Mouse (Mus musculus) megakaryocyte-erythroid progenitor cell, adult 5-6 weeks (primary cell): Measurements from ENCODE around the gene Cnppd1. TPM values are rescaled to one million over a fixed set of nuclear protein-coding genes. Genes with fewer than 3 reads are reported as not detected.

ENCODE experiments used
- ATAC-seq: replicated peaks from 2 replicates; pipeline ENCODE4 v1.8.0; 2016; ENCODE audit warnings: mild to moderate bottlenecking, inconsistent platforms; ENCODE audit not compliant: severe bottlenecking, poor library complexity, low FRiP score, low TSS enrichment
- total RNA-seq, 2 experiments: library from RNA; stranded (forward) in 1 of 2; stranded (reverse) in 1 of 2; fragments of 200-1000, 215-1000 nt in 1 of 2; fragments of >200 nt in 1 of 2; fragmentation: Nextera tagmentation in 1 of 2; gene quantifications; 2 replicates each; pipeline ENCODE4 v1.2.3; 2014 to 2017

Gene Cnppd1
- total RNA-seq (2014; fragmentation: Nextera tagmentation) = 56.9 and 83.8 TPM in 2 replicates
- total RNA-seq (2017) = 51.8 and 81.7 TPM in 2 replicates

DNA sequence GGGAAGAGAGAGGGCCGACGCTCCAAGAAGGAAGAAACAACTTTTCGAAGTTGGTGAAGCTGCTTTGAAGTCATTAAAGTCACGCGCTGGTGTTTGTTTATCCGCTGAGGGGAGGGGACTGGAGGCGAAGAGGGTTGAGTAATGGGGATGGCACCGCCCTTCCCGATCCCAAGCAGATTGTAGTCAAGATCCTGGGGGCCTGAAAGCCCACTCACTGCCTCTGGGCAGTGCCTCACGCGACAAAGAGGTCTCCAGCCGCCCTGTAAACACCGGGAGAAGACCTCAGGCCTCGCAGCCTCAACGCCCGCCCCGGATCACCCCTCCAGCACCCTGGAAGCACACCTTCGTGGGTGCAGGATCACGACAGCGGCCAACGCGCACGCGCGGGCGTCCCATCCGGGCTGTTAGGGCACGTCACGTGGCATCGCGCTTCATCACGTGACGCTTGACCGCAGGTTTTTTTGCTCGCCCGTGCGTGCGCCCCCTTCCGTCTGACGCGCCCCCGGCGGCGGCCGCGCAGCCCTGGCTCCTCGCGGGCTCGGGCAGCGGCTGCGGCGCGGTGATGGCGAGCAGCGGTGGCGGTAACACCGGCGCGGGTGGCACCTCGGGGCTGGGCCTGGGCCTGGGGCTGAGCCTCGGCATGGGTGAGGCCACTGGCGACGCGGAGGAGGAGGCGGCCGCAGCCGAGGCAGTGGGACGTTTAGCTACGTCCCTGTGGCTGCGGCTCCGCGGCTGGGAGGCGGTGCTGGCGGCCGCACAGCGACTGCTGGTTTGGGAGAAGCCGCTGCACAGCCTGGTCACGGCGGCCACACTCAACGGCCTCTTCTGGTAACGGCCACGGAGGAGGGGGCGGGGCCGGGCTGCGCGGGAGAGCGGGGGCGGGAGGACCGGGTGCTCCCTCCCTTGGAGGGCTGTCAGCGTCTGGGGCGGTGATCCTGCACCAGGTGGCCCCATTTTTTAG lies at the start of gene Cnppd1, which contains the start of gene Retreg2:
Cnppd1 (minus strand) TSS at position 411 of the 961 bp plus-strand sequence.
Retreg2 (plus strand) TSS at position 478 of the 961 bp plus-strand sequence.
- peak; percentile 62 for ATAC-seq

DNA sequence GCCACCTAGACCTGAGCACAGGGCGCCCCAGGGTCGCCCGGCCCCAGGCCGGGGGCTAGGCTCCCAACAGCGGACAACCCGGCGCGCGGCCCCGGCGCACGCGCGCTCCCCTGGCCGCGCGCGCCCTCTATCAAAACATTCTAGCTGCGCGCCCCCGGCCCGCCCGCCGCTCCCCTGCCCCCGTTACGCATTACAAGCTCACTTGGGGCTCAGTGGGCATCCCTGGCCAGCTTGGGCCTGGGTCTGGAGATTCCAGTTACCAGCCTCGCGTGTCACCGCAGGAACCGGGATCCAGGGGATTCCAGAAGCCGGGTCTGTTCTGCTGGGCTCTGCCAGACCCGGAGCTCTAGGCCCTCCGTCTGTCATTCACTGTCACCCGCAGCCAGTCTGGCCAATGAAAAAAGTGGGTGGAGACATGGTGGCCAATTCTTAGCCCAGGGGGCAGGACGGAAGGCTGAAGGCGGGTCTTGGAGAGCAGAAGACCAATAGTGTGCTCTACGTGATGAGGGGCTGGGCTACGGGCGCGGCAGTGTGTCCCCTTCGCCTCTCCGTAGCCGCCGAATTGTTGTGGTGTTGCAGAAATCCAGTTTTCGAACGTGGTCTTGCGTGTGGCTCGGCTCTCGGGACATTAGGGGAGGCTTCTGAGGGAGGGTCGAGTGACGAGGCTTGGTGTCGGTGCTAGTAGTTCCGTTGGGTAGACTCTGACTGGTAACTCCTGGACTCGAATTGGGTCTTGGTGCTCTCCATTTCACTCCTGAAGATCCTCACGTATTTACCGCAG lies 49.3 kb upstream of the Cnppd1 start, which contains the start of the genes Ankzf1 and Atg9a:
Ankzf1 (plus strand) TSS at position 530 of the 781 bp plus-strand sequence.
Atg9a (minus strand) TSS at position 575 of the 781 bp plus-strand sequence.
- ATAC-seq = peak; percentile 98

DNA sequence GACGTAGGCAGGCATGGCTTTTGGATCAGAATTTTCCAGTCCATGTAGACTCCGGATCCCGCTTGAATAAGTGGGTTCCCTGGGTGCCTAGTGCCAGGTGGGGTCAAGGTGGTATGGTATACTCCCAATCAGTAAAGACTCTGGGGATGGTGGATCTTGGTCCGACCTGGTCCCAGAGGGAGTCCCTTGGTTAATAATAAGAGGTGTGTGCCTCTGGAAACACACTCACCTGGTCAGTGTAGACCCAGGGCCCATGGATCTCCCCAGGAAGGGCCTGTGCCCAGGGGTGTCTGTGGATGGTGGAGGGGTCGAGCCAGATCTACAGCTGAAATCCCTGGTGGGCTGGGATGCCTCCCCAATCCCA lies 48.7 kb upstream of the Cnppd1 start:
- ATAC-seq = no peak

DNA sequence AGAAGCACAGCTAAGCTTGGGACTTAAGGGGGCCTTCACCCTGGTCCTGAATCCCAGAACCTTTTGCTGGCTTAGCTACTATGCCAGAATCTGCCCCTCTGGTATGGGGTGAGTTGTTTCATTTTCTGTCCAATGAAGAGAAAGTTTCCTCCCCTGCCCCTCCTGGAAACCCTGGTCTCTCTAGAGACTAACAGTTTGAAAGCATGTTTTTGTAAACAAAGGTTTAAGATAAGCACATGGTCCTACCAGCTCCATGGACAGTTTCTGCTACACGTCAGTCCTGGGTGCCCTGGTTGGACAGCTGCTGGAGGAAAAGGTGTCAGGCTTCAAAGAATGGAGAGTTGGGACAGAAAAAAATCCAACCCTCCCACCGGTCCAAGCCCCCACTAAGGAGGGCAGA lies 48.1 kb upstream of the Cnppd1 start:
- ATAC-seq = peak; percentile 58

DNA sequence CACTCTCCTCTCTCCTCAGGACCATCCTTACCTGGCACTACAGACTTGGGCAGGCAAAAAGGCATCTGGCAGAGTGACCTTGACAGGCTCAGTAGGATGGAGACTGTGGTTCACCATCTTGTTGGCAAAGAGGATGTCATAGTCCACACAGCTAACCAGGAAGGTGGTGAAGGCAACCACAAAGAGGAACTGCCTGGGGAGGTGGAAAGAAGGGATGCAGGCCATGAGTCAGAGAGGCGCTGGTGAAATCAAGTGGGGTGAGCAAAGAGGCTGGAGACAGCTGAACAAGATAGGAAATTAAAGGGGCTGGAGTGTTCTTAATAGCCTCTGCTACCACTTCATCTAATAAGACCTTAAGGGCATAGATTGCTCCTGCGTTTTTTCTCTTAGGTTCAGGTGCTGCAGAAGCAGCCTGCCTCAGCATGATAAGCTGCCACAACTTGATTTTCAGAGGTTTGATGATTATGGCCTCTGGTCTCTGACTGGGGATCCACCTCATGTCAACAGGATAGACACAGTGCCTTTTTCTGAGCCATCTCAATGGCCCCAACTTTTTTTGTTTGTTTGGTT lies 45.5 kb upstream of the Cnppd1 start:
- ATAC-seq = no peak

DNA sequence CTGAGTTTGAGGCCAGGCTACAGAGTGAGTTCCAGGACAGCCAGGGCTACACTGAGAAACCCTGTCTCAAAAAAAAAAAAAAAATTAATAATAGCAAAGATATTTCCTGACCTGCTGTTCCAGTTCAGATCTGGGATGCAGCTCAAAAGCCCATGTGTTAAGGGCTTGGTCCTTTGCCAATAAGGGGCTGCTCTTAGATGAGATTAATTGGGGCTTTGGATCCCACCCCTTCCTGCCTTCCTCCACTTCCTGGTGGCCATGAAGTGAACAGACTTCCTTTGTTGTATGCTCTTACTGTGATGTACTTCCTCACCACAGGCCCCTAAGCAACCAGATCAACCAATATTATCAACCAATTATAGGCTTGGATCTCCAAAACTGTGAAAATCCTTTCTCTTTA lies 44.6 kb upstream of the Cnppd1 start:
- no peak for ATAC-seq

DNA sequence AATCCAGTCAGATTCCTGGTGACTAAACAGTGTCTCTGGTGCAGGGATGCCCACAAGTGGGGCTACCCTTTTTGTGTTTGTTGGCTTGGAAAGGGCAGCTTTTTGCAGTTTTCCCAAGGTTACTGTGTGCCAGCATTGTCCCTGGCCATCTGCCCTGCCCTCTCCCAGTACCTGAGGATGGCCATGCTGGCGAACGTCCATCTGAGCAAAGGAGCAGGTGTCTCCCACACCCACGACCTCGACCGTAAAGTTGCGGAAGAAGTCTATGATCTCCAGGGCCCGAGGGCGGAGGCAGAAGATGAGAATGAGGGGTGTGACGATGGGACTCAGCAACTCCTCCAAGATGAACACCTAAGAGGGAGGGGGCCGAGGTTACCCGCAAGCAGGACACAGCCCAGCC lies 43.0 kb upstream of the Cnppd1 start:
- ATAC-seq = no peak

DNA sequence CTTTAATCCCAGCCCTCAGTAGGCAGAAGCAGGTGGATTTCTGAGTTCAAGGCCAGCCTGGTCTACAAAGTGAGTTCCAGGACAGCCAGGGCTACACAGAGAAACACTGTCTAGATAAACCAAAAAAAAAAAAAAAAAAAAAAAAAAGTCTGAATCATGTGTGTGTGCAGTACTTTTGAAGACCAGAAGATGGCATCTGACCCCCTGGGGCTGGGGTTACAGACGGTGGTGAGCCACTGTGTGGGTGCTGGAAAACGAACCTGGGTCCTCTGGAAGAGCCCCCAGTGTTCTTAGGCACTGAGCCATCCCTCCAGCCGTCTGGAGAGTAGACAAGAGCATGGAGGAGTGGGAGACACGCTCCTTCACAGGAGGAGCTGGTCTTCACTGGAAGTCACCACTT lies 39.6 kb upstream of the Cnppd1 start:
- ATAC-seq = no peak

DNA sequence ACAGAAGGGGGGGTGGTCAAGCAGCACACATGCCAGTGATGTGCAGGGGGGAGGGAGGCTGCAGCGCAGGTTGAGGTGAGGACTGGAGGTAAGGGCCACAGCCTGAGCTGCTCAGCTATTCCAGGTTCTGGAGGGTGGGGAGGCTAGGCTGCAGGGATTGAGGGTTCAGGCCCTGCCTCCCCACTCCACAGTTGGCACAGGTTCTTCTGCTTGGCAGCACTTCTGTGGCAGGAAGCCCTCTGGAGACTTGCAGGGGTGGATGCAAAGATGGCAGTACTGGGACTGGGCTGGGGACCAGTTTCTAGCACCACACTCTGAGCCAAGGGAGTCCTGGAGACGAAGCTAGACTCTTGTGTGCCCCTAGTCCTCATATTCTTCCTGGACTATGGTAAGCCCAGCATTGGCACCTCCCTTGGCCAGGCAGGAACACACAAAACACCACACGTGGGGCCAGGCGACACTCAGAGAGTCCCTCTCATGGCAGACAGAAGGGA lies 38.9 kb upstream of the Cnppd1 start:
- no peak for ATAC-seq

DNA sequence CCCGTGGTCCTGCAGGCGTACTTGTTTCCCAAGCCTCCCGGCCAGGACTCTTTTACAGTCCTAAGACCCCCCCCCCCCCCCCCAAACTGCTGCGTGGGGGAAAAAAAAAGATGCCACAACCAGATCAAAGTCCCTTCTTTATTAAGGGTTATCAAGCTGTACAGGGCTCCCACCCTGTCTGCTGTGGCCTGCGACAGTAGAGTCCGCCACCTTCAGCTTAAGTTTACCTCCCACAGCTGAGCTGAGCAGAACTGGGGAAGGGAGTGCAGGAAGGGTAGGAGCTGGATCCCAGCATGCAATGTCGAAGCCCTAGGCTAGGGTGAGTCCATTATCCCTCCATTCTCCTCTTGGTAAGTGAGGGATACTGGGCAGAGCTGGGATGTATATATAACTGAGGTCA lies 38.2 kb upstream of the Cnppd1 start:
- ATAC-seq = no peak

DNA sequence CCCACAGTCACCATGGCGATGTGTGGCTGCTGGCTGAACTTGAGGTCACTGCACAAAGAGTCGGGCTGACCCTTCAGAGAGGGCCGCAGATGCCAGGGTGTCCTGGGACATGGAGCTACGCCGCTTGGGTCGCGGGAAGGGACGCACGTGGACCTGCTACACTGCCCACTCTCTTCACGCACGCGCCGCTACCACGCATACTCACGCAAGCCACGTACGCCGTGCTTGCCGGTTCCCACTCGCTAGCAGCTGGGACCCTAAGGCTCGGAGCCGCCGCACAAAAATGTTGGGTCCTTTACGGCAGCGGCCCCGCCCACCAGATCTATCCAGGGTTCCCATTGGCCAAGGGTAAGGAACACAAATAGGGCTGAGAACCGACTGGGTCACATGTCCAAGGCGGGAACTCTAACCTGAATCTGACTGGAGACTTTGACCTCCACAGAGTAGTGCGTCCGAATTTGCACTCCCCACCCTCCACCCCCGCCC lies 37.6 kb upstream of the Cnppd1 start, which contains the start of gene Abcb6:
Abcb6 (minus strand) TSS at position 288 of the 486 bp plus-strand sequence.
- peak; percentile 84 for ATAC-seq

DNA sequence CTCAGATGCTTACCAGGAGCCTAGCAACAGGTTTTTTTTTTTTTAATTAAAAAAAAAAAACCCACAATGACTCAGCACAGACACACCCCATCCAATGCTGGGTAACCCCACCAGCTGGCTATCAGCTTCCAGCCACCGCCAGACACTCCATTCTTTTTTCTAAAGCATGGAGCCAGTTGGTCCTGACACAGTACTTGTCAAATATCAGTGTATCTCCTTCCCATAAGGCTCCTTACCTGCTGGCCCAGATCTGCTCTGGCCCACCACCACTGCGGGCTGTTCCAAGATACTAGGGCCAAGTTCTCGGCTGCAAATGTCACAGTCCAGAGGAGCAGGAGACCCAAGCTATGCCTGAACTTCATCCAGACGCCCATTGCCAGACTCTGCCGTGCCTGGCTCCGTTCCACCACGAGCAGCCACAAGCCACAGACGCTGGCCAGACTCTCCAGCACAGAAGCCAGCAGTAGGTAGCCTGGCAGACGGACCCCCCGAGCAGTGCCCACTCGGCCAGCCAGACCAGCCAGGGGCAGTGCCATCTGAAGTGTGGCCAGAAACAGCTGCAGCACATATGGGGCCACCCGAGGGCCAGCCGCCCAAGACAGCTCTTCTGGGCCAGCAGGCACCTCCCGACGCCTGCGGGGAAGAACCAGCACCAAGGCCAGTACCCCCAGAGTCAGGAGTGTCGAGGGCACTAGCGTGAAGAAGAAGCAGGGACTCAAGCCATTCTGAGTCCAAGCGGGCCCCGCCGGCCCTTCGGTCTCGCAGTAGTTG lies 37.0 kb upstream of the Cnppd1 start:
- peak; percentile 71 for ATAC-seq

DNA sequence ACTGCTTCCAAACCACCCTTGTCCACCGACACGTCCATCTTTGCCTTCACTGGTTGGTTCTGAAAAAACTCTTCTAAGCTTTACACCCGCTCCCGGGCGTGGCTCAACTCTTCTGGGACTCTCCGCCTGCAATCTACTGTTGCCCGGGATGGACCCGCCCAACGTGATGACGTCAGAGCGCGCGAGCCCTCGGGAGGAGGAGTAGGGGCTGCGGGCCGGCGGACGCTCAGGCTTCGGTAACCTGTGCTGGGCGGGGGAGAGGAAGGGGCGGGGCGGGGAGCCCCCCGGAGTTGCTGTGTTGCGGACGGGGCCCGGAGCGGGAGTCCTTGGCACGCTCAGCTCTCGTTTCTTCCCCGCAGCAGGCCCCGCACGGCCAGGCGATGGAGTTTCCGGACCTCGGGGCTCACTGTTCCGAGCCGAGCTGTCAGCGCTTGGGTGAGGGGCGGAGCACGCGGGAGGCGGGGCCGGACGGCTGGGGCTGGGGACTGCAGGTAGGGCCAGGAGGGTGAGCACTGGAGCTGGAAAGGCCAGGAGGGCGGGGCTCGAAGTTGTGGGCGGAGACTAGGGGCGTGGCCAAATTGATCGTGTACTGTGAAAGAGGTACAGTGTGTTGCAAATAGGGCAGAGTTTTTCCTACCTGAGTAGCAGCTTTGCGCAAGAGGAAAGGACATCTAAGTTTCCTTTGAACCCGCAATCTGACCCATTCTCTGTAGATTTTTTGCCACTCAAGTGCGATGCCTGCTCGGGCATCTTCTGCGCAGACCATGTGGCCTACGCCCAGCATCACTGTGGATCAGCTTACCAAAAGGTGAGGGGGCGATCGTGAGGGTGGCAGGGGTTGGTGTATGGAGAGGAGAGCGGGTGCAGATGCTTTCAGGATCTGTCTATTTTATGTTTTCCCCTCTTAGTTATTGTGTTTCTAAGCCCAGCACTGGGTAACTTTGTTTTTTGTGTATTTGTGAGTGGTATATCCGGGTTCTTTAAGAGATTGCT lies 26.3 kb upstream of the Cnppd1 start, which contains the start of gene Zfand2b:
Zfand2b (plus strand) TSS at position 175 of the 993 bp plus-strand sequence.
- peak; percentile 94 for ATAC-seq

DNA sequence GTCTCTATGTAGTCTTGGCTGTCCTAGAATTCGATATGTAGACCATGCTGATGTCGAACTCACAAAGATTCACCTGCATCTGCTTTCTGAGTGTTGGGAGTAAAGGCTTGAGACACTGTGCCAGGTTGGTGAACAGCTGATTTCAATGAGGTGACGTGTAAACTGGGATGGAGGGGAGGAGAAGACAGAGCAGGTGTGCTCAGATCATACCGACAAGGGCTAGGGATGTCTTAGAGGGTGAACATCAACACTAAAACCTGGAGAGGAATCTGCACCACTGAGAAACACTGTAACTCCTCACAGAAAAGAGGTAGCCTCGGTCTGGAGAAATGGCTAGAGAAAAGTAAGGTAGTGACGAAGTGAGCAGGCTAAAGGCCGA lies 25.6 kb upstream of the Cnppd1 start:
- peak; percentile 20 for ATAC-seq

DNA sequence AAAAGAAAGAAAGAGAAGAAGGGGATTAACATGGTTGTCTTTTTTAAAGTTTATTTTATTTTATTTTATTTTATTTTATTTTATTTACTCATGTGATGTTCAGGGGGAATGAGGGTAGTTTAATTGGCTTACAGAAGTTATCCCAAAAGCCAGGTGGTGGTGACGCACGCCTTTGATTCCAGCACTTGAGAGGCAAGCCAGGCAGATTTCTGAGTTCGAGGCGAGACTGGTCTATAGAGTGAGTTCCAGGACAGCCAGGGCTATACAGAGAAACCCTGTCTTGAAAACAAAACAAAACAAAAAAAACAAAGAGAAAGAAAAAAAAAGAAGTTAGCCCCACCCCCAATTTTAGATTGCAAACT lies 17.7 kb upstream of the Cnppd1 start:
- ATAC-seq = no peak

DNA sequence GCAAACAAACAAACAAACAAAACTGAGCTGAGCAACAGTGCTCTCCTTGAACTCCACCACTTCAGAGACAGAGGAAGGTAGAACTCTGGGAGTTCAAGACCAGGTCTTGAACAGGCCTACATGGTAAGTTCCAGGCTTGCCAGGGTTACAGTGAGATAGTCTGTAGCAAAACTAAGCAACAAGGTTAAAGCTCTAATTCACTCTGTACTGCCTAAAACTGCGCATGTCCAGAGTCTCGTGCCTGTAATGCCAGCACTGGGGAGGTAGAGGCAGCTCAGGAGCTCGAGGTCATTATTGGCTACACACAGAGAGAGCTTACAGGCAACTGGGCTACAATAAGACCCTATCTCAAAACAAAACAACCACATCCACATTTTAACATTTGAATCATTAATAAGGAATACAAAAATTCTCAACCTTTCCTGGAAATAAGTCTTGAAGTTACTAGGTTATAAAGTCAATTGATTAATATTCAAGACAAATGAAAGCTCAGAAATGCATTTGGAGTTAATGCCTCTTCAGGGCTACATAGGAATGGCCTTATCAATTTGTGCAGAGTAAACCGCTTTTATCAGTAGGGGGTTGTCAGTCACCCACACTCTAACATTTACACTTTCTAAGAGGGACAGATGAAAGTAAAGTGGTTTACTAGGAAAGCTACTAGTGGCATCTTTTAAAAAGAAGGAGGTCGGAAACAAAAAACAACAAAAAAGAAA lies 17.2 kb upstream of the Cnppd1 start:
- peak; percentile 86 for ATAC-seq

DNA sequence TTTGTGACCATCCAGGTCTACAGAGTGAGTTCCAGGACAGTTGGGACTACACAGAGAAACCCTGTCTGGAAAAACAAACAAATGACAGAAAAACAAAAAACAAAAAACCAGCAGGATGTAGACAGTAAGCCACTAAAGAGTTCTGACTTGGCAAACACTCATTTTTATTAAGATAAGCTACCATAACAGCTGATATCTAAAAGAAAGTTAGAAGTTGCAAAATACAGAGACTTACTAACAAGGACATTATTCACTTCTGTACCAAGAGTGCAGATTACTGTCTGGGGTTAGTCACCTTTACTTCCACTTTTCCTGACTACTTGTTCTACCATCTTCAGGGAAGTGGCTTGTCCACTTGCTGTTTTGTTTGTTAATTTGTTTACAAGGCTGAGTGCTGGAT lies 16.5 kb upstream of the Cnppd1 start:
- ATAC-seq = no peak
